Mouse (Mus musculus) splenic B cell, adult 2 months (primary cell): Measurements from ENCODE around the gene Man1a2.

Experiments
- DNase-seq: peaks from one replicate; pipeline ENCODE4 v3.0.0-alpha.2; 2011; ENCODE audit warnings: low read depth, low spot score
- H3K27me3 ChIP-seq: 2 replicates; pipeline ENCODE4 v1.6.1; 2012; ENCODE audit warnings: mild to moderate bottlenecking, low read length, moderate library complexity, mixed read lengths; ENCODE audit not compliant: control insufficient read depth, poor library complexity, insufficient read depth, severe bottlenecking
- H3K36me3 ChIP-seq: 2 replicates; pipeline ENCODE4 v1.6.1; 2012; ENCODE audit warnings: mild to moderate bottlenecking, low read length, moderate library complexity, mixed read lengths; ENCODE audit not compliant: control insufficient read depth, poor library complexity, insufficient read depth, severe bottlenecking

Gene Man1a2

GRCm38 (mm10) chr3:100670412-100670811 lies 14.9 kb downstream of the Man1a2 start:
- DNase-seq, result no peak
- Histone ChIP-seq H3K27me3 (no peaks in the 10 kb centered on the region), H3K36me3 (no peaks in the 10 kb centered on the region)

- no peaks in the 10 kb centered on the region for H3K36me3 ChIP-seq
- H3K27me3 ChIP-seq, result no peaks in the 10 kb centered on the region
- DNase-seq, result no peak
These were observed 32.0 kb downstream of the Man1a2 start for GRCm38 (mm10) chr3:100653291-100653690.

- Histone ChIP-seq H3K27me3 (no peaks in the 10 kb centered on the region), H3K36me3 (0 out of 2 replicates have a peak, but pooled peaks cover 2% of the 10 kb centered on the region)
- no peak for DNase-seq
These were observed 43.7 kb downstream of the Man1a2 start for GRCm38 (mm10) chr3:100641581-100641980.

GRCm38 (mm10) chr3:100636255-100636654 lies 49.0 kb downstream of the Man1a2 start:
- DNase-seq, result no peak
- no peaks in the 10 kb centered on the region for H3K27me3 ChIP-seq
- H3K36me3 ChIP-seq, result 0 out of 2 replicates have a peak, but pooled peaks cover 2% of the 10 kb centered on the region

- no peak for DNase-seq
- H3K36me3 ChIP-seq, result 0 out of 2 replicates have a peak, but pooled peaks cover 2% of the 10 kb centered on the region
- no peaks in the 10 kb centered on the region for H3K27me3 ChIP-seq
These were observed 50.5 kb downstream of the Man1a2 start for GRCm38 (mm10) chr3:100634821-100635220.

- no peak for DNase-seq
- Histone ChIP-seq H3K27me3 (no peaks in the 10 kb centered on the region), H3K36me3 (peaks cover 7% of the 10 kb centered on the region)
These were observed 66.8 kb downstream of the Man1a2 start for GRCm38 (mm10) chr3:100618511-100618910.

- peaks cover 8% of the 10 kb centered on the region for H3K36me3 ChIP-seq
These were observed 74.4 kb downstream of the Man1a2 start for GRCm38 (mm10) chr3:100610916-100611315.

GRCm38 (mm10) chr3:100604539-100604938 lies 80.8 kb downstream of the Man1a2 start:
- H3K27me3 ChIP-seq, result no peaks in the 10 kb centered on the region
- DNase-seq, result no peak
- H3K36me3 ChIP-seq, result peaks cover 6% of the 10 kb centered on the region

More at GRCm38 (mm10) chr3:100610916-100611315, 74.4 kb downstream of the Man1a2 start:
- DNase-seq, result no peak
- H3K27me3 ChIP-seq, result no peaks in the 10 kb centered on the region

- DNase-seq, result no peak
- H3K27me3 ChIP-seq, result no peaks in the 10 kb centered on the region
- no peaks in the 10 kb centered on the region for H3K36me3 ChIP-seq
These were observed 86.0 kb downstream of the Man1a2 start for GRCm38 (mm10) chr3:100599265-100599820.

- no peak for DNase-seq
These were observed 94.2 kb downstream of the Man1a2 start for GRCm38 (mm10) chr3:100591053-100591452.

GRCm38 (mm10) chr3:100582721-100583355 lies 102.5 kb downstream of the Man1a2 start:
- H3K27me3 ChIP-seq, result no peaks in the 10 kb centered on the region; the same call in 1 of the 2 replicates
- no peaks in the 10 kb centered on the region; the same call in 1 of the 2 replicates for H3K36me3 ChIP-seq
- no peak for DNase-seq

More at GRCm38 (mm10) chr3:100591053-100591452, 94.2 kb downstream of the Man1a2 start:
- no peaks in the 10 kb centered on the region for H3K36me3 ChIP-seq
- no peaks in the 10 kb centered on the region for H3K27me3 ChIP-seq

- no peak for DNase-seq
- Histone ChIP-seq H3K36me3 (no peaks in the 10 kb centered on the region; the same call in 1 of the 2 replicates), H3K27me3 (no peaks in the 10 kb centered on the region)
These were observed 112.6 kb downstream of the Man1a2 start for GRCm38 (mm10) chr3:100572571-100573183.

GRCm38 (mm10) chr3:100568443-100569390 lies 116.6 kb downstream of the Man1a2 start:
- Histone ChIP-seq H3K36me3 (peaks cover 6% of the 10 kb centered on the region; the same call in 1 of the 2 replicates), H3K27me3 (no peaks in the 10 kb centered on the region)
- DNase-seq, result peak; percentile 51

- peaks cover 6% of the 10 kb centered on the region; the same call in 1 of the 2 replicates for H3K36me3 ChIP-seq
- H3K27me3 ChIP-seq, result no peaks in the 10 kb centered on the region
- DNase-seq, result no peak
These were observed 121.7 kb downstream of the Man1a2 start for GRCm38 (mm10) chr3:100563565-100563964.
